Mouse (Mus musculus) heart, embryonic 13.5 days (tissue): ENCODE measurements at regions not wholly inside any gene's neighbourhood (a gene's known extent, or its start where the extent isn't known, plus 50 kb on each side); places are given as distances from the start of the nearest gene placed in this dataset.

Experiments used
- ATAC-seq: fragments of 200-750 bp; cut with Nextera tagmentation; 2 replicates; pipeline ENCODE4 v1.8.0; 2017; ENCODE audit warnings: moderate TSS enrichment; ENCODE audit not compliant: insufficient number of reproducible peaks, low FRiP score, low TSS enrichment; ENCODE audit errors: extremely low read depth
- H3K27ac ChIP-seq: fragments of 300-500 bp; sonication (generic); replicated peaks from 2 replicates; pipeline ENCODE4 v1.5.1; 2015; ENCODE audit warnings: moderate library complexity, mild to moderate bottlenecking, inconsistent platforms
- H3K27me3 ChIP-seq: fragments of 300-500 bp; sonication (generic); replicated peaks from 2 replicates; pipeline ENCODE4 v1.6.1; 2015; ENCODE audit warnings: mild to moderate bottlenecking, inconsistent platforms
- H3K36me3 ChIP-seq: fragments of 300-500 bp; sonication (generic); 2 replicates; pipeline ENCODE4 v1.6.1; 2015; ENCODE audit warnings: mild to moderate bottlenecking, inconsistent platforms
- H3K4me1 ChIP-seq: fragments of 300-500 bp; sonication (generic); 2 replicates; pipeline ENCODE4 v1.6.1; 2015; ENCODE audit warnings: inconsistent platforms
- H3K4me2 ChIP-seq: fragments of 300-500 bp; sonication (generic); 2 replicates; pipeline ENCODE4 v1.6.1; 2015; ENCODE audit warnings: inconsistent platforms, mild to moderate bottlenecking, moderate library complexity
- H3K4me3 ChIP-seq: fragments of 300-500 bp; sonication (generic); 2 replicates; pipeline ENCODE4 v1.5.1; 2015; ENCODE audit warnings: moderate library complexity, mild to moderate bottlenecking, inconsistent platforms
- H3K9ac ChIP-seq: fragments of 300-500 bp; sonication (generic); 2 replicates; pipeline ENCODE4 v1.6.1; 2015; ENCODE audit warnings: inconsistent platforms, mild to moderate bottlenecking, moderate library complexity
- H3K9me3 ChIP-seq: fragments of 300-500 bp; sonication (generic); 2 replicates; pipeline ENCODE4 v1.6.1; 2016; ENCODE audit warnings: inconsistent platforms
- WGBS: fragments of 180-500 bp; shearing (Covaris S2); methylation state at CpG from one replicate; pipeline ENCODE4 v1.1.7; 2015; ENCODE audit warnings: mixed read lengths; 5-methylcytosine and 5-hydroxymethylcytosine counted together

- H3K4me2 ChIP-seq = no peak overlapping the region
- H3K27ac ChIP-seq = no peak overlapping the region
- no peak overlapping the region for H3K9ac ChIP-seq
- H3K4me3 ChIP-seq = no peak overlapping the region
- H3K27me3 ChIP-seq = no peaks in the 10 kb centered on the region
- no peaks in the 10 kb centered on the region for H3K9me3 ChIP-seq
- no peak for ATAC-seq
- WGBS = 50% methylated on average over 7 of the region's 7 CpGs
- no peaks in the 10 kb centered on the region for H3K36me3 ChIP-seq
- H3K4me1 ChIP-seq = no peaks in the 10 kb centered on the region
Observed at GRCm38 (mm10) chr12:50808731-50809281, 159.9 kb upstream of the Prkd1 start.

- WGBS = 54% methylated on average over 3 of the region's 3 CpGs
- Histone ChIP-seq H3K27ac (no peak overlapping the region), H3K9me3 (no peaks in the 10 kb centered on the region), H3K4me2 (no peak overlapping the region), H3K4me3 (no peak overlapping the region), H3K9ac (no peak overlapping the region), H3K4me1 (no peaks in the 10 kb centered on the region), H3K27me3 (no peaks in the 10 kb centered on the region), H3K36me3 (no peaks in the 10 kb centered on the region)
- no peak for ATAC-seq
Observed at GRCm38 (mm10) chr12:50804391-50804790, 155.5 kb upstream of the Prkd1 start.

GRCm38 (mm10) chr12:50765156-50765940, 116.5 kb upstream of the Prkd1 start:
- H3K36me3 ChIP-seq = no peaks in the 10 kb centered on the region
- H3K27me3 ChIP-seq = no peaks in the 10 kb centered on the region
- H3K4me3 ChIP-seq = no peak overlapping the region
- H3K4me2 ChIP-seq = no peak overlapping the region
- H3K9ac ChIP-seq = no peak overlapping the region
- H3K4me1 ChIP-seq = no peaks in the 10 kb centered on the region
- H3K27ac ChIP-seq = no peak overlapping the region
- no peaks in the 10 kb centered on the region for H3K9me3 ChIP-seq
- 69% methylated on average over 8 of the region's 8 CpGs for whole genome bisulfite sequencing
- ATAC-seq = no peak

GRCm38 (mm10) chr12:50764457-50764856, 115.6 kb upstream of the Prkd1 start:
- Histone ChIP-seq H3K9ac (no peak overlapping the region), H3K4me3 (no peak overlapping the region), H3K27ac (no peak overlapping the region), H3K36me3 (no peaks in the 10 kb centered on the region), H3K27me3 (no peaks in the 10 kb centered on the region), H3K4me2 (no peak overlapping the region), H3K4me1 (no peaks in the 10 kb centered on the region), H3K9me3 (no peaks in the 10 kb centered on the region)
- ATAC-seq = no peak
- 51% methylated on average over 2 of the region's 2 CpGs for WGBS

- no peak overlapping the region for H3K27ac ChIP-seq
- WGBS = 72% methylated on average over 9 of the region's 9 CpGs
Observed at GRCm38 (mm10) chr12:50734135-50734534, 85.2 kb upstream of the Prkd1 start.

GRCm38 (mm10) chr12:50712615-50713014, 63.7 kb upstream of the Prkd1 start:
- ATAC-seq = no peak
- WGBS = 75% methylated on average over 5 of the region's 5 CpGs

More at GRCm38 (mm10) chr12:50734135-50734534, 85.2 kb upstream of the Prkd1 start:
- no peaks in the 10 kb centered on the region for H3K4me1 ChIP-seq
- no peak overlapping the region for H3K9ac ChIP-seq
- H3K9me3 ChIP-seq = no peaks in the 10 kb centered on the region
- no peak overlapping the region for H3K4me2 ChIP-seq
- H3K4me3 ChIP-seq = no peak overlapping the region
- H3K27me3 ChIP-seq = no peaks in the 10 kb centered on the region
- ATAC-seq = no peak
- no peaks in the 10 kb centered on the region for H3K36me3 ChIP-seq

GRCm38 (mm10) chr12:50709000-50709788, 60.3 kb upstream of the Prkd1 start:
- H3K9ac ChIP-seq = no peak overlapping the region

More at GRCm38 (mm10) chr12:50712615-50713014, 63.7 kb upstream of the Prkd1 start:
- no peak overlapping the region for H3K4me3 ChIP-seq
- no peaks in the 10 kb centered on the region for H3K27me3 ChIP-seq
- H3K9ac ChIP-seq = no peak overlapping the region
- H3K4me1 ChIP-seq = no peaks in the 10 kb centered on the region
- no peak overlapping the region for H3K4me2 ChIP-seq
- no peaks in the 10 kb centered on the region for H3K9me3 ChIP-seq
- no peak overlapping the region for H3K27ac ChIP-seq
- no peaks in the 10 kb centered on the region for H3K36me3 ChIP-seq

GRCm38 (mm10) chr12:50698613-50699442, 49.9 kb upstream of the Prkd1 start:
- no peak for ATAC-seq
- H3K27ac ChIP-seq = no peak overlapping the region

More at GRCm38 (mm10) chr12:50709000-50709788, 60.3 kb upstream of the Prkd1 start:
- H3K4me1 ChIP-seq = no peaks in the 10 kb centered on the region
- WGBS = 72% methylated on average over 6 of the region's 6 CpGs
- no peak overlapping the region for H3K4me3 ChIP-seq
- H3K4me2 ChIP-seq = no peak overlapping the region
- H3K9me3 ChIP-seq = no peaks in the 10 kb centered on the region
- no peak overlapping the region for H3K27ac ChIP-seq
- H3K27me3 ChIP-seq = no peaks in the 10 kb centered on the region
- no peaks in the 10 kb centered on the region for H3K36me3 ChIP-seq
- ATAC-seq = no peak

More at GRCm38 (mm10) chr12:50698613-50699442, 49.9 kb upstream of the Prkd1 start:
- Histone ChIP-seq H3K36me3 (no peaks in the 10 kb centered on the region), H3K27me3 (no peaks in the 10 kb centered on the region), H3K4me2 (no peak overlapping the region), H3K4me3 (no peak overlapping the region), H3K9ac (no peak overlapping the region), H3K4me1 (no peaks in the 10 kb centered on the region), H3K9me3 (no peaks in the 10 kb centered on the region)
- WGBS = 55% methylated on average over 5 of the region's 5 CpGs
